Mouse (Mus musculus) cortical plate, adult 2 months (tissue): Measurements from ENCODE around the gene Olfr187. TPM values are rescaled to one million over a fixed set of nuclear protein-coding genes. Genes with fewer than 3 reads are reported as not detected.

Experiments
- H3K27ac ChIP-seq: fragments of 200-500 bp; 2 replicates; pipeline ENCODE4 v1.5.1; 2012; ENCODE audit warnings: low read length, control low read depth, inconsistent platforms; ENCODE audit not compliant: insufficient read depth
- H3K4me1 ChIP-seq: fragments of 200-500 bp; 2 replicates; pipeline ENCODE4 v1.6.1; 2011; ENCODE audit warnings: low read length; ENCODE audit not compliant: control insufficient read depth, insufficient read depth
- H3K4me3 ChIP-seq: fragments of 200-500 bp; 2 replicates; pipeline ENCODE4 v1.5.1; 2011; ENCODE audit warnings: mild to moderate bottlenecking, low read length, control low read depth; ENCODE audit not compliant: insufficient read depth
- CTCF ChIP-seq: fragments of 200-500 bp; IDR thresholded peaks from 2 replicates; pipeline ENCODE4 v1.5.1; 2011; ENCODE audit warnings: mild to moderate bottlenecking, control low read depth, low read length; ENCODE audit not compliant: insufficient read depth; ENCODE audit errors: extremely low read depth
- POLR2A ChIP-seq: fragments of 200-500 bp; IDR thresholded peaks from 2 replicates; pipeline ENCODE4 v1.6.1; 2011; ENCODE audit warnings: mild to moderate bottlenecking, low read length, control low read depth; ENCODE audit not compliant: insufficient read depth; ENCODE audit errors: extremely low read depth
- polyA plus RNA-seq: library from polyadenylated mRNA; depleted of rRNA; stranded (reverse); fragments of >200 nt; gene quantifications from 2 replicates; pipeline ENCODE4 v1.2.3, GENCODE M21; 2012; rRNA removed

Olfr187 gene
- polyA plus RNA-seq, 1 experiment = not detected

DNA sequence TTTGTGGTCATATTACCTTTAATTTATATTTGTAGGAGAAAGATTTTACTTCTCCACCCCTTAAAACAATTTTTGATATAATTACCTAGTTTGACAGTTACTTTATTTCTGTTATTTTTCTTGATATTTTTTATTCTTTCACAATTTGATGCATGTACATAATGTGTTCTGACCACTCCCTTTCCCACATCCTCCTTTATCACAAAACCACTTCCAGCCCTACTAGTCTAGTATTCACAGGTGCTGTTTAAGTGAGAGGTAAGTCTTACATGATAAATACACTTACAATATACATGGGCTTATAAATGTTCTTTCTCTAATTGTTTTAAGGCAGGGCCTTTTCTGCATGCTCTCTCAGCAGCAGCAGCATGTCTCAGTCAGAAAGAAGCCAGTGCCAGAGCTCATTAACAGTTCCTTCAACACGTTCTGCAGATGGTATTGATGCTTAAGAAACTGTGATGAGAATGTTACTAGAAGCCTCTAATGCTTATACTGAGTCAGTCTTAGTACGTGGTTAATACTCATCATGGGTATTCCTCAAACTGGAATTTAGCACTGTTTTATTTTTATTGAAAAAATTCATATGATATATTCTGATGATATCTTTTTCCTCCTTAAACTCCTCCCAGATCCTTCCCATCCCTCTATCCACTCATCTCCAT lies 26.1 kb downstream of the Olfr187 start:
- Histone ChIP-seq H3K27ac (no peak overlapping the region), H3K4me3 (no peak overlapping the region), H3K4me1 (no peaks in the 10 kb centered on the region)
- TF ChIP-seq POLR2A (no peak), CTCF (no peak)

DNA sequence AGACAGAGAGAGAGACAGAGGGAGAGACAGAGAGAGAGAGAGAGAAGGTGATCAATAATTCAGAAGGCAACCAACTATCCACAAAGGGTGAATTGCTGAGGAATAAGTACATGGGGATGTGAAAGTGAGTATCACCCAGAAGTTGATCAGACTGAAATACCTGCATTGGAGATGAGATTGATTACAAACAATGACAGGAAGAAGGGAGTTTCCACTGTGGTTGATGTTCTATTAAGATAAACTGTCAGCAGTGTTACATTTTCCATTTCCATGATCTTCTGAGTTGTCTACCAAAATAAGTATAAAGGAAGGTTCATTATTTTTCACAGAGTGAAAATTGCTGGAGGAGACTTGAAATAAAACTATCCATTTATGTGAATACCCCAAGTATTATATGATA lies 32.4 kb downstream of the Olfr187 start:
- no peak overlapping the region for H3K27ac ChIP-seq
- no peak overlapping the region for H3K4me3 ChIP-seq
- TF ChIP-seq POLR2A (no peak), CTCF (no peak)
- no peaks in the 10 kb centered on the region for H3K4me1 ChIP-seq

DNA sequence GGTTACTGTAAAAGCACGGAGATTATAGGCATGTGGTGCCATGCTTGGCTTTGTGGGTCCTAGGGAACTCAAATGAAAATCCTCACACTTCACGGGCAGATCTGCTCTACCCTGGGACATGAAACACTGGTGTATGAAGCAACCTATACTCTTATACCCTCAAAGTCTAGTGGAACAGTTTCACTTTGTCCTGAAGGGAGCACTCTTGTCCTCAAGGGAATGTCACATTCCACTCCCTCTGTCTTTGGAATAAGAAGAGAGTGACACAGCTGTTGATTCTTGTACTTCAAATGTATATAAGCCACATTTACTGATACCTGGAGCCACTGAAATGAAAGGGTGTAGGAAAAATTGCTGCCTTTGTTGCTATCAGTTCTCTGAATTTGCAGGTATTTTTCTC lies 44.5 kb downstream of the Olfr187 start, which contains the start of gene Olfr183:
Gene Olfr183, plus strand, starts transcription at position 301 of the 400 bp plus-strand sequence.
- TF ChIP-seq CTCF (no peak), POLR2A (no peak)
- Histone ChIP-seq H3K4me1 (no peaks in the 10 kb centered on the region), H3K27ac (no peak within 1 kb of the TSS), H3K4me3 (no peak within 1 kb of the TSS)

Other genes with a start within 250 kb of the Olfr187 start
- gene Olfr173, start 239.5 kb downstream of the Olfr187 start, polyA plus RNA-seq = not detected in 2 replicates
- gene Olfr175-ps1, start 213.0 kb downstream of the Olfr187 start, polyA plus RNA-seq = not detected in 2 replicates
- gene Olfr177, start 165.0 kb downstream of the Olfr187 start, polyA plus RNA-seq = not detected in 2 replicates
- not detected in 2 replicates for gene Olfr178, start 147.7 kb downstream of the Olfr187 start, polyA plus RNA-seq
- gene Olfr181, start 111.0 kb downstream of the Olfr187 start, polyA plus RNA-seq = not detected in 2 replicates
- gene Olfr180, start 110.4 kb downstream of the Olfr187 start, polyA plus RNA-seq = not detected in 2 replicates
- 0.06 TPM in 1 of 2 replicates, not detected in the other for gene Olfr183, start 44.4 kb downstream of the Olfr187 start, polyA plus RNA-seq
- not detected in 2 replicates for gene Olfr186, start 9.5 kb downstream of the Olfr187 start, polyA plus RNA-seq
- gene Olfr190, start 38.2 kb upstream of the Olfr187 start, polyA plus RNA-seq = not detected in 2 replicates
- not detected in 2 replicates for gene Olfr191, start 50.1 kb upstream of the Olfr187 start, polyA plus RNA-seq
- not detected in 2 replicates for gene Olfr193, start 72.1 kb upstream of the Olfr187 start, polyA plus RNA-seq
- not detected in 2 replicates for gene Olfr194, start 81.3 kb upstream of the Olfr187 start, polyA plus RNA-seq
- not detected in 2 replicates for gene Olfr195, start 107.3 kb upstream of the Olfr187 start, polyA plus RNA-seq
- gene Olfr196, start 130.7 kb upstream of the Olfr187 start, polyA plus RNA-seq = not detected in 2 replicates
- not detected in 2 replicates for gene Olfr198, start 163.8 kb upstream of the Olfr187 start, polyA plus RNA-seq
- not detected in 2 replicates for gene Olfr199, start 180.0 kb upstream of the Olfr187 start, polyA plus RNA-seq
- gene Olfr201, start 232.9 kb upstream of the Olfr187 start, polyA plus RNA-seq = not detected in 2 replicates
- not detected in 2 replicates for gene Olfr202, start 247.0 kb upstream of the Olfr187 start, polyA plus RNA-seq